Mouse (Mus musculus): ENCODE data around the gene Cir1.

Gene Cir1

DNA sequence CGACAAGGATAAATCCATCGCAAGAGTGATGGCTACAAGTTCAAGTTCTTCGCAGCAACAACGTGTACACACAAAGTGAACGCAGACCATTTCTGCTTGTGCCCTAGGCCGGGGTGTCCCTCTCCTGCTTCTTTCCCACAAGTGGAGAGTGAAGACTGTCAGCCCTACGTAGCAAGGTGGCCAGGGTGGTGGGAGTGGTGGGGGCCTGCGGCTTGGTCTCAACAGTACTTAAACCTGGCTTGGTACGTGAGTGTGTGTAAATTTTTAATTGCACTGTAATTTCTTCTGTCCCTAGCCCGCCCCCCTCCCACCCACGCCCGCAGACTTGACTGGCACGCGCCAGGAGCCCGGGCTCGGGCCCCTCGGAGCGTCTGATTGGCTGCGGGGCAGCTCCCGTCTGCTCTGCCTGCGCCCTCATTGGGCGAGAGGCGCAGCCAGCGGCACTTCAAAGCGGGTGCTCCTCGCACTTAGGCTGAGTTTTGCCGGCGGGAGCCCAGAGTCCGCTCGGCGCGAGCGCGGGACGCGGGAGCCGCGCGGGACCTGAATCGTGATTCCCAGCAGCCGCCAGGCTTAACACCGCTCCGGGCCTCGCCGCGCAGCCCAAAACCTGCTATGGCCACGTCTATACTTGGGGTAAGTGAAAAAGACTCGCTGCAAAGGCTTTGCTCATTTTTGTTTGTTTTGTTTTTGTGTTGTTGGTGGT is 40.9 kb downstream of the Cir1 start, which contains the start of gene Sp9:
Sp9 (plus strand) TSS at position 467 of the 703 bp plus-strand sequence.
- DNase-seq: peak in 1 of 2 experiments; percentile 31

DNA sequence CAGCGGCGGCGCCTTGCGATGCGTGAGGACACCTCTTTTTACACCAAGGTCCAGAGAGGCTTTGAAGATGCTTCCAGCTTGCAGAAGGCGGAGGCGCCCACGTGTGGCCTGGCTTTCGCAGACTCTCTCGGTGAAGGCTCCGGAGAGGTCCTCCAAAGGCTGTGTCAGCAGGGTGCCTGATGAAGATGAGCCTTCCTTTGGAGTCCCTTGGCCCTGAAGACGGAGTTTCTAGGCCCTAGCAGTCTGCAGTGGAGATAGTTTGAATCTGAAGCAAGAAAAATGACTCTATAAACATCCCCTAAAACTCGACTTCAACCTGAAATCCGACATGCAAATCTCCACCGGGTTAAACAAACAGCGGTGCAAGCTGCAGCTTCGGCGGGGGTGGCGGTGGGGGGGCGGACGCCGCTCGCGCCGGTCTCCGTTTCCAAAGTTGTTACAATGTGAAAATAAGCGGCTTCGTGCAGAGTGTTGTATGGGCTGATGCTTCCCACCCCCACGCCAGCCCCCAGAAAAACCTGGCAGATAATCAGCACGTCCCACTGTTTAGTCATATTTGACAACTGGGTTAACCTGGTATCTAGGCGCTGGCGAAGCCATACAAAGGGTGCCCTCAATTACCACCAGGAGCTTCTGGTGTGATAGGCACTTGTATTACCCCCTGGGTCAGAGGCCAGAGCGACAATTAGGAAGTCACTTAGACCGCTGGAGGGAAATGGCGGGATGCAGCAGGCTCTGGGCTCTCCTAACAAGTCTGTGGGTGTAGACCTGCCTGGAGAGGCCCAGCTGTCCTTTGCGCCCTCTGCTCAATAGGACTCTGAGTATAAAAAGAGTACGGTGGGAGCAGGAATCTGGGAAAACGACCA is 41.7 kb downstream of the Cir1 start:
- peak in 1 of 2 experiments; percentile 25 for DNase-seq

DNA sequence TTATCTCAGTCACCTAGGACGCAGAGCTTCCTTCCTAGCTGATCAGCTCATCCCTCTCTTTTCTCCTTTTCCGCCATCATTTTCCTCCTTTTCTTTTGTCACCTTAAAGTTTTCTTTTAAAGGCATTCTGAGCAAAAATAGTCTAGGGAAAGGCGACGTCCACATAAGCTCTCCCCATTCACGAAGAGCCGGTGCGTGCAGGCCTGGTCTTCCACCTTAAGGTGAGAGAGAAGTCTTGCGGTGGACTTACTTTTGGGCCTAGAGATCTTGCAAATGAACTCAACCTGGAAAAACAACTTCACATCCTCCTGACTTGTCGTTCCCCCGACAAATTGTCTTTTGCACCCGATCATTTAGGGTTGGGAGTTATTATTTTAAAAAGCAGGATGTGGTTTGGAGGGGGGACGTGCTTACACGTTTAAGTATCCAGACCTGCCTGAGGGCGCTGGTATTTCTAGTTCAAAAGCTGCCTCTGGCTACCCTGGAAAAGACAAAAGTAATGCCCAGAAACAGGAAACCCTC is 42.4 kb downstream of the Cir1 start:
- DNase-seq: peak in 1 of 2 experiments; percentile 21

DNA sequence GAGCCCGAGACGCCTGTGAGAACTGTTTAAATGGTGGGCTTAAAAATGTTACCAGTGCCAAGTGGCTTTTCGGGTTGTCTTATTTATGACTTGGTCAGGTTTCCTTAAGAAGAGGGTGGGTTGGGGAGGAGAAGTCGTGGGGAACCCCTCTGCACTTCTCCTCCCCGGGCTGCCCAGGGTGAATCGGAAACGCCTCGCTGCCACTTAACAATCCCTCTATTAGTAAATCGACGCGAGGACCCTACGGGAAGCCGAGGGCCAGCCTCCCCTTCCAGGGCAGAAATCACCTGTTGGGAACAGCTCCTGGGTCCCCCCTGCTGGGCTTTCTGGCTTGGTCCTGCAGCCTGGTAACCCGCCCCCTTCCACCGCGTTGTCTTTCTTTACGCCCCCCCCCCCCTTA is 42.8 kb downstream of the Cir1 start:
- no peak for DNase-seq

DNA sequence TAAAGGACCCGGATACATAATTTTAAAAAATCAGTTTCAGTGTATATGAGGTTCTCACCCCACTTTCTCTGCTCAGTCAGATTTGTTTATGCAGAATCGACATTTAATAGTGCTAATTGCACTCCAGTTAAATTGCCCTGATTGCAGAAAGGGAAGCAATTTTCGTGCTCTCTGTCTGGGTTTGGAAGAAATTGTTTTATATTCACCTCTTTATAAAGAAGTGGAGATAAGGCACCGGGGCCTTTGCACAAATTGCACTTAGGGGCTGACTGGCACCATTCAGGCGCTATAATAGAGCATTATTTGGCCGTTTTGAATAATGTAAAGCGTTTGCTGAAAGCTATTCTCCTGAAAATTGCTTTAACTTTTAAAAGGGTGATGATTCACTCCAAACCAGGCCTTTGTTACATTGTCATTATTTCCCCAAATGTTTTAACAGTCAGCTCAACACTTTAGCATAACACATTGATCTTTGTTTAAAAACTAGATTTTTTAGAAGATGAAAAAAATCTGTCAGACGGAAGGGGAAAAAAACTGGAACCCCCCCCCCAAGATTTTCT is 43.6 kb downstream of the Cir1 start:
- no peak for DNase-seq

DNA sequence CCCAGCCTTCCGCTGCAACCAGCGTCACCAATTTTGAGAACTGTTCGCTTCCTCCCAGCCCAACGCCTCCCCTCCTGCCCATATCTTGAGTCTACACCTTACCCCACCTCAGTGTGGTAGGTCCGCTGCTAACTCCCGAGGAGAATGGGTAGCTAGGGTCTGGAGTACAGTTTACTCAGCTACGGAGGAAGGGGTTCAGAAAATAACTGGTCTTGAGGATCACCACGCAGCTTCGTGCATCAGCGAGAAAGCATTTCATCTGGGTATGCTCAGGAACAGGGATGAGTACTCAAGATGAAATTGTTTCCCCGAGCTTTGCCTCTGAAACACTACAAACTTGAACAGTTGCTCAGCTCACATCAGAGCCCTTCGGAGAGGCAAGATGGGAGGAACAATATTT is 44.2 kb downstream of the Cir1 start:
- DNase-seq: no peak

DNA sequence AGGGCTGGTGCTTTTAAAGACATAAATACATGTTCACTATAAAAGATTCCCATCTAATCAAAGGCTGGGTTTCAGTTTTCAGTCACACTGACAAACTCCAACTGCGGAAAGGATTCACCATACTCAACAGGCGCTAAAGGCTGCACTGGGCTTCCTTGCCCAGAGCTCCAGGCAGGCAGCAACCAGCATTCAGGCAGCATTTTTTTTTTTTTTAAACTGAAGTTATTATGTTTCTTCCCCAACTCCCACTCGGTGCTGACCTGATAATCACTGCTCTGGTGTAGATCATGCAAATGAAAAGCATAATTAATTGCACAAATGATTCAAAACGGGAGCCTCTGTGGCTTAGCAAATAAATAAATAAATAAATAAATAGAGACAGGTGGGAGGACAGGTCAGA is 44.7 kb downstream of the Cir1 start:
- no peak for DNase-seq

DNA sequence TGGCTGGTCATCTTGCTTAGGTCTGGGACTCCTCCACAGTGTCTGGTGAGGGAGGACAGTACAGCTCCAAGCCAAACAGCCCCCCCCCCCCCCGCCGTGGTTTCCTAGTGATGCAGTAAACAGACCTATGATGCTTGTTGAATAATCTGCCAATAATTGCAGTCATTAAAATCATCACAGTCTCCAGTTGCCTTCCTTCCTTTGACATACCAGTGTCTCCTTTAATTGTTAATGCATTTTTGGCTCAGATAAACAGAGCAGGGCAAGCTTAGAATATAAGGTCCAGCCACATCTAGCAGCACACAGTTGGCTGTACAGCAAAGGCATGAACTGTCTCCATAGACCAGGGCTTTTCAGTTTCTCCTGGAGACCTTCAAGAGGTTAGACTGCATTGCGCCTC is 45.3 kb downstream of the Cir1 start:
- DNase-seq: no peak

DNA sequence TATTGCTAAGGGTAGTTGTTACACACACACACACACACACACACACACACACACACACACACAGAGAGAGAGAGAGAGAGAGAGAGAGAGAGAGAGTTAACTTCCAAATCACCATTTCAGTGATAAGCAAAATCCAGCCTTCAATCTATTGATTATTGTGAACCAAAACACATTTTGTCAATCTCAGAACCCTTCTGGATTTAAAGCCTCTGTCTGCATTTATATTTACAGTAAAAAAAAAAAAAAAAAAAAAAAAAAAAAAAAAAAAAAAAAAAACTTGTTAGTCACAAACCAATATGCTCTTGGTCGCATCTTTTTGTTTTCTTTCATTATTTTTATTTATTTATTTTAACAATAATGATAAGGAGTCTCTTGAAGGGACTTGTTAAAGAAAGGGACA is 45.9 kb downstream of the Cir1 start:
- DNase-seq: no peak

DNA sequence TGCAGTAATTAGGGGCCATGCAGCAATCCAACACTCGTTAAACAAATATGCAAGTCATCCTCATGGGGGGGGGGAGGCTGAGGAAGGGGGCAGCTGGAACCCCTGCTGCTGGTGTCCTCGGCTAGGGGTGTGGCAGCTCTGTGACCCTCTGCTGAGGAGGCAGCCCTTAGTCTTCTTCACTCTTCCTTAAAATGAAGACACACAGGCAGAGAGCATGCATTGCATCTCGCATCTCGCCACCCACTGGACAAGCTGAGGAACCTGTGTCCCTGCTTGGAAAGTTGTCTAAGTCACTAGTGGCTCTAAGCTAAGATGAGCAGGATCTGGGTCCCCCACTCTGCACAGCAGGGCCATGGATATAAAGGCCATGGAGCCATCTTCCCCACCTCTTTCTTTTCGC is 46.5 kb downstream of the Cir1 start:
- no peak for DNase-seq

DNA sequence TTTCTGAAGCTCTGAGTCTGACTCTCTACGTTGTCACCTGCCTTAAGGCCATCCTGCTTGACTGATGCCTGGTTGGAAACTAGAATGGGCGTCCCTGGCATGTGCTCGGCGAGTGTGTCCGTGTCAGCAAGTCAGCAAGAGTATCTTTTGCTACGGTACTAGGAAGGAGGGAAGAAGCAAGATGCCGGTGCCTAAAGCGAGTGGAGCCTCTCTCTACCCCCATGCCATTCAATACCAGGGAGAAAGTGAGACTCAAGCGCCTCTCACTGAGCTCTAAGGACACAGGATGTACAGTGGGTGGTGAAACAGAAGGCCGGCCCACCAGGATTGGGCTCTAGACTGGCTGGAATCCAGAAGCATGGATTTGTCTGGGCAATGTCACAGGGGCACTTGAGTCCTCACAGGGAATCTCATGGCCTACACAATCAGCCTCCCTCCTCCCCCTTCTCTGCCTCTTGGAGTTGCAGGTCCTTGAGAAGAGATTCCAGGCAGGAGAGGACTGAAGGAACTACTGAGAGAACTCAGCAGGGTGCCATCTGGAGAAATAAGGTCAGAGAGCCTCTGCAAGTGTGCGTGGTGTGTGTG is 47.8 kb downstream of the Cir1 start:
- no peak for DNase-seq

DNA sequence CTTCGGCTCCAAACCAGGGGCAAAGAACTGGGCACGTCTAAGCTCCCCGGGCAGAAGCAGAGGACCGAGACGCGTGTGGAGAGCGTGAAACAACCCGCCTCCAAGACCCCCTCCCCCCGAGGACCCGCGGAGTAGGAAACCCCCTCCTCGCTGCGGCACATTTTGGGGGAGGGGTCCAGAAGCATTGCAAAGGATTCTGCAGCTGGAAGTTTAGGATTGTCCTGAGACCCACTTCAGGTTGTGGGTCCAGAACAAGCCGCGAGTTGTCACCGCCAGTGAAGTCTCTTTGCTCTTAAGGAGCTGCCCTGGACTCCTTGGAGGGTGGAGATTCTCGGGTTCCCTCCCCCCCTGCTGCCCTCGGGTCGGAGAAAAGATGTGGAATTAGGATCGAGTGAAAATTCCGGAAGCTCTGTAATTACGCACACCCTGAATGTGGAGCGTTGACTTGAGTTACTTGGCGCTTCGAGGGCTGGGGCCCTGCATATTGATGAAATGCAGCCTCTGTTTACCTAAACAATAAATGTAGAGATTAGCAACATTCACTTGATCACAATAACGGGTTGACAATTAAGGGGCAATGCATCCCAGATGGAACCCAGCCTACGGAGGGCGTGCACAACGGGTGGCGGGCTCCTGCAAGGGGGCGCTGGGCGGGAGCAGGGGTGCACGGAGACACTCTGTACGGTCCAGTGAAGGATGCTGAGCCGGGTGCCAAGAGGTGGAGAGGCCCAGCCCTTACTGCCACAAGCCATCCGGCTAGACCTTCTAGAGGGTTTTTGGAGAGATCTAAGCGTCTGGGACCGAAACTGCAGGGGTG is 48.5 kb downstream of the Cir1 start:
- DNase-seq: no peak

DNA sequence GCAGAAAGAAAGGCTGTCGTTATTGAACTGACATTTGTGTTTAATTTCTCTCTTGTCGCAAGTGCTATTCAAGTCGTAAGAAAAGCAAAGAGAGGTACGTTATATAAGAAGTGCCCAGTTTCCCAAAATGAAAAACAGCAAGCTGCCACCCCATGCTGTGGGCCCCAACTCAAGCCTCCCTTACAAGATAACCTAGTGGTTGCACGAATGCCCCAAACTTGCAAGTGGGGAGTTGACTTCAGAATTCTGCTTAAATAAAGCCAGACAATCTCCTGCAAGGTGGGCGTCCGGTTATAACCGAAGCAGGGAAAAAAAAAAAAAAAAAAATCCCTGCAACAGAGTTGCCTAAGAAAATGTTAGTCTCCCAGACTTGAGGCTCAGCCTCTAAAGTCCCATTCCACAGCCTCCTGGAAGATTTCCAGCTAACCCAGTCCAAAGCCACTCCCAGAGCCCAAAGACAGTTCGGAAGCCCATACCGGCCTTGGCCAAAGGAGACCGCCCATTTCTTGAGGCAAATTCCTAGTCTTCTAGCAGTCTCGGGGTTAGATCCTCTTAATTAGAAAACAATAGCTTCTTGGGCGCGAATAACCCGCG is 49.2 kb downstream of the Cir1 start:
- DNase-seq: no peak

DNA sequence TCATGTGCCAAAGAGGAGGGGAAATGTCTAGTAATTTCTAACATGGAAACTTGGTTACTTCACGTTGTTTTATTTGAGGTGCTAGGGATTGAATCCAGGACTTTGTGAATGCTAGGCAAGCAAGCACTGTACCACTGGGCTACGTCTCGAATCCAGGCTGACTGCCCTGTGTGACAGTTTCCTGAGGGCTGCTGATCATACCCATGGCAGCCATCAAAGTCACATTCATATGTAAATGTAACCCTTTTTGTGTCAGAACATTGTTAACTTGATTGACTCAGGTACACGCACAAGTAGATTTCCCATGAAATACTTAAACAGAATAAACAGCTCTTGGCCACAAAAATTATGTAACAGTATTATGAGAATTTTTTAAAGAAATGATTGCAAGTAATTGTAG is 63.8 kb downstream of the Cir1 start:
- no peak for DNase-seq

DNA sequence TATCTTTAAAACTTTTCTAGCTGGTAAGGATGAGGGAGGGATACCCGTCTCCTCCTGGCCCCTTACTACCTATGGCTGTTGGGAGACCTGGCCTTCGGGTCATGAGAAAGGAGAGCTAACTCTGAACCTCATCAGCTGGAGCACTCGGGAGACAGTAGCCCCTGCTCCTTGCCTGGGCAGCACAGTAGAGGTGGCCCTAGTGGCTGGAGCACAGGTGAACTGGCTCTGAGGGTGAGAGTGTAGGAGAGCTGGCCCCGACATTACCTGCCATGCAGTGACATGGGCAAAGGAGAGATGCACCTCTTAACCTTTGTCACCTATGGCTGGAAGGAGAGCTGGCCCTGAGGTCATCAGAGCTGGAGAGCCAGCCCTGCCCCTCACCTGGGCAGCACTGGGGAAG is 71.2 kb downstream of the Cir1 start:
- no peak for DNase-seq

All from cerebellum, adult 18-20 months (tissue).